ENCODE assay signal across 29 mouse cellular contexts in genomic region chr1:176534417-176534816, GRCm38 (mm10).
DNase-seq lines count a peak whose midpoint lies in the region; ATAC-seq lines count a peak whose summit lies in the region.
"Had no signal": no experiment of that assay in that cellular context is flagged by ENCODE, and none has a peak within 500 bp of the region (broad histone marks: within the 10 kb centered on the region; RNA-seq: fewer than 3 reads in every experiment).

No protein-coding gene starts in this region.

- no peaks in the 10 kb centered on the region for H3K4me1 ChIP-seq in hindbrain, embryonic 11.5 days (replicated peaks; ENCODE audit: control insufficient read depth, insufficient read depth, low read length)
- no peaks in the 10 kb centered on the region for H3K4me1 ChIP-seq in hindbrain, embryonic 12.5 days
- H3K4me1 ChIP-seq in midbrain, embryonic 13.5 days (replicated peaks) = no peaks in the 10 kb centered on the region
- H3K4me1 ChIP-seq: heart, embryonic 10.5 days; heart, embryonic 15.5 days; hindbrain, embryonic 13.5 days; limb, embryonic 12.5 days; liver, embryonic 15.5 days; midbrain, embryonic 10.5 days; neural tube, embryonic 12.5 days had no signal

- no peak overlapping the region for H3K4me3 ChIP-seq in hindbrain, embryonic 11.5 days (ENCODE audit: low read depth, low read length)
- no peak overlapping the region for H3K4me3 ChIP-seq in hindbrain, embryonic 12.5 days
- H3K4me3 ChIP-seq in midbrain, embryonic 13.5 days (replicated peaks) = no peak overlapping the region
- H3K4me3 ChIP-seq: erythroblast, embryonic 14.5 days; heart, embryonic 10.5 days; heart, embryonic 15.5 days; hindbrain, embryonic 13.5 days; limb, embryonic 12.5 days; liver, embryonic 15.5 days; midbrain, embryonic 10.5 days; neural tube, embryonic 12.5 days had no signal

- no peaks in the 10 kb centered on the region for H3K27me3 ChIP-seq in hindbrain, embryonic 11.5 days (ENCODE audit: control insufficient read depth, insufficient read depth, low read length)
- H3K27me3 ChIP-seq in hindbrain, embryonic 12.5 days = no peaks in the 10 kb centered on the region
- H3K27me3 ChIP-seq in midbrain, embryonic 13.5 days = no peaks in the 10 kb centered on the region
- H3K27me3 ChIP-seq: heart, embryonic 15.5 days; hindbrain, embryonic 13.5 days; limb, embryonic 12.5 days; liver, embryonic 15.5 days; neural tube, embryonic 12.5 days; Patski had no signal

- intact Hi-C loops in left cerebral cortex, postnatal 25 days (cut with DNase I) = no loop called here
- intact Hi-C loops in left cerebral cortex, postnatal 4 days (cut with DNase I) = no loop called here

- no peak overlapping the region for H3K4me2 ChIP-seq in hindbrain, embryonic 11.5 days (replicated peaks; ENCODE audit: low read depth, low read length)
- no peak overlapping the region for H3K4me2 ChIP-seq in hindbrain, embryonic 12.5 days (replicated peaks)
- H3K4me2 ChIP-seq in midbrain, embryonic 13.5 days (replicated peaks) = no peak overlapping the region
- H3K4me2 ChIP-seq: heart, embryonic 15.5 days; hindbrain, embryonic 13.5 days; limb, embryonic 12.5 days; liver, embryonic 15.5 days; lung, embryonic 14.5 days; neural tube, embryonic 12.5 days had no signal

- no peaks in the 10 kb centered on the region for H3K9me3 ChIP-seq in hindbrain, embryonic 11.5 days (ENCODE audit: control insufficient read depth, low read length)
- H3K9me3 ChIP-seq in hindbrain, embryonic 12.5 days (replicated peaks) = no peaks in the 10 kb centered on the region
- H3K9me3 ChIP-seq in midbrain, embryonic 13.5 days = no peaks in the 10 kb centered on the region
- H3K9me3 ChIP-seq: heart, embryonic 10.5 days; heart, embryonic 15.5 days; hindbrain, embryonic 13.5 days; limb, embryonic 12.5 days; liver, embryonic 15.5 days; midbrain, embryonic 10.5 days; neural tube, embryonic 12.5 days had no signal

- no peak overlapping the region for H3K9ac ChIP-seq in hindbrain, embryonic 11.5 days (ENCODE audit: low read depth, low read length)
- H3K9ac ChIP-seq in hindbrain, embryonic 12.5 days = no peak overlapping the region
- no peak overlapping the region for H3K9ac ChIP-seq in midbrain, embryonic 13.5 days (replicated peaks)
- H3K9ac ChIP-seq: heart, embryonic 15.5 days; hindbrain, embryonic 13.5 days; limb, embryonic 12.5 days; liver, embryonic 15.5 days; lung, embryonic 14.5 days; neural tube, embryonic 12.5 days had no signal

- H3K36me3 ChIP-seq in hindbrain, embryonic 11.5 days (ENCODE audit: control insufficient read depth, insufficient read depth, low read length) = no peaks in the 10 kb centered on the region
- no peaks in the 10 kb centered on the region for H3K36me3 ChIP-seq in hindbrain, embryonic 12.5 days
- no peaks in the 10 kb centered on the region for H3K36me3 ChIP-seq in midbrain, embryonic 13.5 days
- H3K36me3 ChIP-seq: heart, embryonic 10.5 days; heart, embryonic 15.5 days; hindbrain, embryonic 13.5 days; limb, embryonic 12.5 days; liver, embryonic 15.5 days; midbrain, embryonic 10.5 days; neural tube, embryonic 12.5 days had no signal

- 0 out of 2 replicates have a peak, but pooled peaks have one; percentile 35 for ATAC-seq in hindbrain, embryonic 11.5 days (ENCODE audit: low FRiP score)
- ATAC-seq in hindbrain, embryonic 12.5 days (ENCODE audit: low FRiP score) = no peak
- ATAC-seq in midbrain, embryonic 13.5 days = no peak
- ATAC-seq: forebrain, embryonic 16.5 days; intestine, embryonic 16.5 days; midbrain, embryonic 16.5 days; Patski had no signal

- WGBS in hindbrain, embryonic 11.5 days = 92% methylated on average over 4 of the region's 4 CpGs
- WGBS in hindbrain, embryonic 12.5 days = 92% methylated on average over 4 of the region's 4 CpGs
- WGBS in midbrain, embryonic 13.5 days = 90% methylated on average over 4 of the region's 4 CpGs

- DNase-seq in hindbrain, embryonic 11.5 days (ENCODE audit: low spot score) = no peak
- peak; percentile 8 to 40 for DNase-seq in left cerebral cortex, postnatal 25 days (ENCODE audit: low spot score in 2 of 2)
- no peak for DNase-seq in left cerebral cortex, postnatal 4 days
- peak; percentile 40 for DNase-seq in layer of hippocampus, adult 9-11 months
- no peak for DNase-seq in cerebellum, postnatal 36 days
- DNase-seq: adrenal gland, postnatal 14 days; cerebellum, adult 18-20 months; gastrocnemius, postnatal 25 days; heart, adult 11 months; kidney, adult 8-10 months; kidney, postnatal 10 days; lung, embryonic 14.5 days; thymus, adult 2 months; thymus, postnatal 36 days had no signal

- H3K27ac ChIP-seq in hindbrain, embryonic 11.5 days (ENCODE audit: low read depth, low read length) = no peak overlapping the region
- no peak overlapping the region for H3K27ac ChIP-seq in hindbrain, embryonic 12.5 days
- no peak overlapping the region for H3K27ac ChIP-seq in midbrain, embryonic 13.5 days
- H3K27ac ChIP-seq: heart, embryonic 10.5 days; heart, embryonic 15.5 days; hindbrain, embryonic 13.5 days; limb, embryonic 12.5 days; liver, embryonic 15.5 days; midbrain, embryonic 10.5 days; neural tube, embryonic 12.5 days; stomach, postnatal 0 days had no signal

Comparison
In these comparisons a context has a peak if more than half of its experiments do, and no peak if none do; other contexts are left out.
1. DNase-seq: peak in left cerebral cortex, postnatal 25 days (2 of 2) and layer of hippocampus, adult 9-11 months (single experiment); none in hindbrain, embryonic 11.5 days (single experiment), left cerebral cortex, postnatal 4 days (single experiment) and cerebellum, postnatal 36 days (0 of 2).